Mouse (Mus musculus): ENCODE measurements around the gene Epb41l1. TPM values are rescaled to one million over a fixed set of nuclear protein-coding genes. Genes with fewer than 3 reads are reported as not detected.
A peak's percentile ranks its signal among the peaks of the same experiment; 100 is the strongest.
"Not testable (repeated sequence)": the region's sequence is repeated elsewhere in the genome, so short reads cannot be mapped to it uniquely, and the experiment has no call there.

Epb41l1 gene
- 0.76 and 0.94 TPM in 2 replicates for polyA plus RNA-seq (2015; fragmentation: Nextera tagmentation; extraction: Ambion mirVana)

- Histone ChIP-seq H3K4me1 (ENCODE audit: control insufficient read depth, insufficient read depth, low read length) (peaks cover 15% of the 10 kb centered on the region; the same call in 1 of the 2 replicates), H3K36me3 (ENCODE audit: control insufficient read depth, insufficient read depth) (no peaks in the 10 kb centered on the region), H3K4me2 (ENCODE audit: low read depth, low read length) (peak within 1 kb of the TSS; percentile 98), H3K4me3 (ENCODE audit: low read length) (peak within 1 kb of the TSS; percentile 56), H3K27me3 (ENCODE audit: control insufficient read depth, insufficient read depth, low read length) (peaks cover 30% of the 10 kb centered on the region), H3K9ac (ENCODE audit: low read length) (peak within 1 kb of the TSS; percentile 72), H3K27ac (ENCODE audit: low read length) (no peak within 1 kb of the TSS), H3K9me3 (replicated peaks; ENCODE audit: control insufficient read depth, low read length) (no peaks in the 10 kb centered on the region)
- under 1% methylated on average over 69 of the region's 76 CpGs for WGBS
- peak; percentile 54 for ATAC-seq (replicated peaks; ENCODE audit: extremely low read depth, insufficient read depth, low FRiP score)
Observed at GRCm38 (mm10) chr2:156420694-156421380, at the start of gene Epb41l1. Gene Epb41l1, plus strand, starts transcription at chr2:156420909.

- no peak for ATAC-seq (replicated peaks; ENCODE audit: extremely low read depth, insufficient read depth, low FRiP score)
- Histone ChIP-seq H3K4me2 (ENCODE audit: low read depth, low read length) (no peak overlapping the region), H3K36me3 (ENCODE audit: control insufficient read depth, insufficient read depth) (no peaks in the 10 kb centered on the region), H3K9me3 (replicated peaks; ENCODE audit: control insufficient read depth, low read length) (no peaks in the 10 kb centered on the region), H3K4me3 (ENCODE audit: low read length) (no peak overlapping the region), H3K27me3 (ENCODE audit: control insufficient read depth, insufficient read depth, low read length) (no peaks in the 10 kb centered on the region), H3K4me1 (ENCODE audit: control insufficient read depth, insufficient read depth, low read length) (no peaks in the 10 kb centered on the region), H3K9ac (ENCODE audit: low read length) (no peak overlapping the region), H3K27ac (ENCODE audit: low read length) (no peak overlapping the region)
- WGBS, result 78% methylated on average over 7 of the region's 7 CpGs
Observed at GRCm38 (mm10) chr2:156376956-156377355, 43.8 kb upstream of the Epb41l1 start.

- Histone ChIP-seq H3K9me3 (replicated peaks; ENCODE audit: control insufficient read depth, low read length) (no peaks in the 10 kb centered on the region), H3K27ac (ENCODE audit: low read length) (no peak overlapping the region), H3K4me2 (ENCODE audit: low read depth, low read length) (no peak overlapping the region), H3K4me3 (ENCODE audit: low read length) (no peak overlapping the region), H3K36me3 (ENCODE audit: control insufficient read depth, insufficient read depth) (no peaks in the 10 kb centered on the region), H3K27me3 (ENCODE audit: control insufficient read depth, insufficient read depth, low read length) (no peaks in the 10 kb centered on the region), H3K9ac (ENCODE audit: low read length) (no peak overlapping the region), H3K4me1 (ENCODE audit: control insufficient read depth, insufficient read depth, low read length) (no peaks in the 10 kb centered on the region)
- ATAC-seq (replicated peaks; ENCODE audit: extremely low read depth, insufficient read depth, low FRiP score), result no peak
- WGBS, result 81% methylated on average over 10 of the region's 10 CpGs
Observed at GRCm38 (mm10) chr2:156379929-156380328, 40.8 kb upstream of the Epb41l1 start.

GRCm38 (mm10) chr2:156381350-156381749 is 39.4 kb upstream of the Epb41l1 start:
- Histone ChIP-seq H3K4me2 (ENCODE audit: low read depth, low read length) (no peak overlapping the region), H3K36me3 (ENCODE audit: control insufficient read depth, insufficient read depth) (no peaks in the 10 kb centered on the region), H3K27ac (ENCODE audit: low read length) (no peak overlapping the region), H3K4me1 (ENCODE audit: control insufficient read depth, insufficient read depth, low read length) (no peaks in the 10 kb centered on the region), H3K9ac (ENCODE audit: low read length) (no peak overlapping the region), H3K27me3 (ENCODE audit: control insufficient read depth, insufficient read depth, low read length) (no peaks in the 10 kb centered on the region), H3K9me3 (replicated peaks; ENCODE audit: control insufficient read depth, low read length) (no peaks in the 10 kb centered on the region), H3K4me3 (ENCODE audit: low read length) (no peak overlapping the region)
- no peak for ATAC-seq (replicated peaks; ENCODE audit: extremely low read depth, insufficient read depth, low FRiP score)
- WGBS, result 65% methylated on average over 4 of the region's 4 CpGs

- peak overlapping the region; percentile 55 for H3K4me2 ChIP-seq (ENCODE audit: low read depth, low read length)
- H3K36me3 ChIP-seq (ENCODE audit: control insufficient read depth, insufficient read depth); H3K9me3 ChIP-seq (replicated peaks; ENCODE audit: control insufficient read depth, low read length); H3K27me3 ChIP-seq (ENCODE audit: control insufficient read depth, insufficient read depth, low read length); H3K4me1 ChIP-seq (ENCODE audit: control insufficient read depth, insufficient read depth, low read length): not testable (repeated sequence)
- H3K27ac ChIP-seq (ENCODE audit: low read length), result peak overlapping the region; percentile 61
- 0% methylated on average over 5 of the region's 63 CpGs for WGBS
- H3K4me3 ChIP-seq (ENCODE audit: low read length), result peak overlapping the region; percentile 47
- peak; percentile 89 for ATAC-seq (replicated peaks; ENCODE audit: extremely low read depth, insufficient read depth, low FRiP score)
- H3K9ac ChIP-seq (ENCODE audit: low read length), result peak overlapping the region; percentile 65
Observed at GRCm38 (mm10) chr2:156392461-156393154, 28.1 kb upstream of the Epb41l1 start.

GRCm38 (mm10) chr2:156393155-156393828 is 27.4 kb upstream of the Epb41l1 start:
- H3K4me2 ChIP-seq (ENCODE audit: low read depth, low read length), result peak overlapping the region; percentile 55
- no peak; the same call in 1 of the 2 replicates for ATAC-seq (replicated peaks; ENCODE audit: extremely low read depth, insufficient read depth, low FRiP score)
- no peaks in the 10 kb centered on the region for H3K36me3 ChIP-seq (ENCODE audit: control insufficient read depth, insufficient read depth)
- H3K27me3 ChIP-seq (ENCODE audit: control insufficient read depth, insufficient read depth, low read length), result no peaks in the 10 kb centered on the region
- H3K9ac ChIP-seq (ENCODE audit: low read length), result peak overlapping the region; percentile 65; the same call in 1 of the 2 replicates
- H3K9me3 ChIP-seq (replicated peaks; ENCODE audit: control insufficient read depth, low read length), result no peaks in the 10 kb centered on the region
- no peak overlapping the region; the same call in 1 of the 2 replicates for H3K27ac ChIP-seq (ENCODE audit: low read length)
- H3K4me3 ChIP-seq (ENCODE audit: low read length), result peak overlapping the region; percentile 47
- WGBS, result 65% methylated on average over 5 of the region's 5 CpGs
- H3K4me1 ChIP-seq (ENCODE audit: control insufficient read depth, insufficient read depth, low read length), result peaks cover 7% of the 10 kb centered on the region

GRCm38 (mm10) chr2:156394282-156394681 is 26.4 kb upstream of the Epb41l1 start:
- no peak for ATAC-seq (replicated peaks; ENCODE audit: extremely low read depth, insufficient read depth, low FRiP score)
- H3K27ac ChIP-seq (ENCODE audit: low read length), result no peak overlapping the region
- no peak overlapping the region for H3K4me2 ChIP-seq (ENCODE audit: low read depth, low read length)
- peaks cover 7% of the 10 kb centered on the region for H3K4me1 ChIP-seq (ENCODE audit: control insufficient read depth, insufficient read depth, low read length)
- no peak overlapping the region for H3K9ac ChIP-seq (ENCODE audit: low read length)
- H3K9me3 ChIP-seq (replicated peaks; ENCODE audit: control insufficient read depth, low read length), result no peaks in the 10 kb centered on the region
- WGBS, result 90% methylated on average over 4 of the region's 4 CpGs
- no peaks in the 10 kb centered on the region for H3K27me3 ChIP-seq (ENCODE audit: control insufficient read depth, insufficient read depth, low read length)
- H3K4me3 ChIP-seq (ENCODE audit: low read length), result no peak overlapping the region
- H3K36me3 ChIP-seq (ENCODE audit: control insufficient read depth, insufficient read depth), result no peaks in the 10 kb centered on the region

GRCm38 (mm10) chr2:156396096-156396495 is 24.6 kb upstream of the Epb41l1 start:
- Histone ChIP-seq H3K9me3 (replicated peaks; ENCODE audit: control insufficient read depth, low read length) (no peaks in the 10 kb centered on the region), H3K27ac (ENCODE audit: low read length) (no peak overlapping the region), H3K9ac (ENCODE audit: low read length) (no peak overlapping the region), H3K4me3 (ENCODE audit: low read length) (no peak overlapping the region), H3K36me3 (ENCODE audit: control insufficient read depth, insufficient read depth) (no peaks in the 10 kb centered on the region), H3K27me3 (ENCODE audit: control insufficient read depth, insufficient read depth, low read length) (no peaks in the 10 kb centered on the region), H3K4me1 (ENCODE audit: control insufficient read depth, insufficient read depth, low read length) (peaks cover 7% of the 10 kb centered on the region), H3K4me2 (ENCODE audit: low read depth, low read length) (no peak overlapping the region)
- no peak for ATAC-seq (replicated peaks; ENCODE audit: extremely low read depth, insufficient read depth, low FRiP score)
- 70% methylated on average over 2 of the region's 2 CpGs for WGBS

GRCm38 (mm10) chr2:156397988-156398387 is 22.7 kb upstream of the Epb41l1 start:
- ATAC-seq (replicated peaks; ENCODE audit: extremely low read depth, insufficient read depth, low FRiP score), result no peak
- Histone ChIP-seq H3K9ac (ENCODE audit: low read length) (no peak overlapping the region), H3K9me3 (replicated peaks; ENCODE audit: control insufficient read depth, low read length) (no peaks in the 10 kb centered on the region), H3K4me1 (ENCODE audit: control insufficient read depth, insufficient read depth, low read length) (peaks cover 6% of the 10 kb centered on the region), H3K36me3 (ENCODE audit: control insufficient read depth, insufficient read depth) (no peaks in the 10 kb centered on the region), H3K27ac (ENCODE audit: low read length) (no peak overlapping the region), H3K4me2 (ENCODE audit: low read depth, low read length) (no peak overlapping the region), H3K27me3 (ENCODE audit: control insufficient read depth, insufficient read depth, low read length) (no peaks in the 10 kb centered on the region), H3K4me3 (ENCODE audit: low read length) (no peak overlapping the region)
- 87% methylated on average over 7 of the region's 7 CpGs for WGBS

Measured in heart, embryonic 16.5 days (tissue).